In genomic region chr11:95106440-95107236, GRCm38 (mm10) we compare ENCODE assay signal across 8 mouse cellular contexts. TPM values are rescaled to one million over a fixed set of nuclear protein-coding genes. Genes with fewer than 3 reads are reported as not detected.
DNase-seq lines count a peak whose midpoint lies in the region; ATAC-seq and TF ChIP-seq lines count a peak whose summit lies in the region.

No protein-coding gene starts in this region.

- peak overlapping the region; percentile 53 for H3K4me3 ChIP-seq in cerebellum, adult 2 months (replicated peaks; ENCODE audit: insufficient read depth, low read depth, low read length)
- H3K4me3 ChIP-seq in hindbrain, embryonic 10.5 days = no peak overlapping the region

- peak; percentile 46 for DNase-seq in T-cell, adult 2 months (ENCODE audit: low spot score)
- peak; percentile 83 to 93 for DNase-seq in cerebellum, adult 2 months
- DNase-seq in hindbrain, embryonic 10.5 days (ENCODE audit: low spot score) = peak; percentile 82
- DNase-seq in layer of hippocampus, adult 9-10 months (ENCODE audit: low spot score) = peak; percentile 63
- peak; percentile 89 for DNase-seq in lung, postnatal 36 days
- DNase-seq in right cerebral cortex, adult 2 months (ENCODE audit: low spot score in 2 of 2) = peak; percentile 80 to 83
- peak; percentile 69 to 85 for DNase-seq in urinary bladder, postnatal 4 days (ENCODE audit: low spot score in 2 of 2)

- 6% methylated on average over 23 of the region's 23 CpGs for WGBS in cerebellum, adult 2 months
- 37% methylated on average over 23 of the region's 23 CpGs for WGBS in hindbrain, embryonic 10.5 days

- no peaks in the 10 kb centered on the region for H3K4me1 ChIP-seq in cerebellum, adult 2 months (ENCODE audit: control insufficient read depth, insufficient read depth, low read length)
- H3K4me1 ChIP-seq in hindbrain, embryonic 10.5 days (replicated peaks) = peaks cover 30% of the 10 kb centered on the region

- H3K27ac ChIP-seq in cerebellum, adult 2 months (ENCODE audit: insufficient read depth, low read length) = no peak overlapping the region
- H3K27ac ChIP-seq in hindbrain, embryonic 10.5 days = no peak overlapping the region

- TF ChIP-seq POLR2A in cerebellum, adult 2 months (IDR thresholded peaks at IDR 0.05; ENCODE audit: borderline replicate concordance, insufficient read depth, low read length) = no peak

- H3K27me3 ChIP-seq in cerebellum, adult 2 months (ENCODE audit: control insufficient read depth, insufficient read depth, low read length) = no peaks in the 10 kb centered on the region
- H3K27me3 ChIP-seq in hindbrain, embryonic 10.5 days (ENCODE audit: insufficient read depth, poor library complexity, severe bottlenecking) = peaks cover 20% of the 10 kb centered on the region

- H3K36me3 ChIP-seq in hindbrain, embryonic 10.5 days = no peaks in the 10 kb centered on the region

- ATAC-seq in frontal cortex, adult (ENCODE audit: low TSS enrichment) = peak; percentile 70; the same call in 1 of the 2 replicates

- H3K9me3 ChIP-seq in hindbrain, embryonic 10.5 days = no peaks in the 10 kb centered on the region

- TF ChIP-seq CTCF in cerebellum, adult 2 months (IDR thresholded peaks at IDR 0.05; ENCODE audit: borderline replicate concordance, insufficient read depth, low read depth, low read length) = peak; percentile 98

RNA-seq across cellular contexts. Expression of gene Dlx3, which starts 13.3 kb away (rescaled TPM):
- polyA plus RNA-seq in cerebellum, adult 2 months (2012; rRNA removed) = 0.38 TPM in 2 replicates
- polyA plus RNA-seq in hindbrain, embryonic 10.5 days (2016; fragmentation: Nextera tagmentation; extraction: Ambion mirVana) = 3.2 and 6.5 TPM in 2 replicates

RNA-seq across cellular contexts. Expression of gene Itga3, which starts 30.0 kb away (rescaled TPM):
- 49.4 and 55.5 TPM in 2 replicates for polyA plus RNA-seq in cerebellum, adult 2 months (2012; rRNA removed)
- 5.7 and 6.7 TPM in 2 replicates for polyA plus RNA-seq in hindbrain, embryonic 10.5 days (2016; fragmentation: Nextera tagmentation; extraction: Ambion mirVana)

RNA-seq across cellular contexts. Expression of gene Dlx4, which starts 39.4 kb away (rescaled TPM):
- 0.70 and 1.4 TPM in 2 replicates for polyA plus RNA-seq in cerebellum, adult 2 months (2012; rRNA removed)
- polyA plus RNA-seq in hindbrain, embryonic 10.5 days (2016; fragmentation: Nextera tagmentation; extraction: Ambion mirVana) = 0.25 and 0.31 TPM in 2 replicates
